Mouse (Mus musculus): ENCODE measurements around the gene Gm3259. TPM values are rescaled to one million over a fixed set of nuclear protein-coding genes. Genes with fewer than 3 reads are reported as not detected.
"Not testable (repeated sequence)": the region's sequence is repeated elsewhere in the genome, so short reads cannot be mapped to it uniquely, and the experiment has no call there.

Gm3259 gene
- not detected for total RNA-seq (2021)

- intact Hi-C loops (cut with DNase I); DNase-seq (ENCODE audit: low spot score): not testable (repeated sequence)
These were observed at the start of gene Gm3259 for GRCm38 (mm10) chr5:95305611-95306010. Gene Gm3259, plus strand, starts transcription at chr5:95305911.

- DNase-seq (ENCODE audit: low spot score); intact Hi-C loops (cut with DNase I): not testable (repeated sequence)
These were observed 33.0 kb upstream of the Gm3259 start, which contains the start of gene Gm10424 for GRCm38 (mm10) chr5:95272668-95273067. Gene Gm10424, minus strand, starts transcription at chr5:95272768.

Other genes with a start within 250 kb of the Gm3259 start
- gene Gm7942, start 199.0 kb upstream of the Gm3259 start, total RNA-seq (2021) = not detected
- gene Gm16513, start 123.3 kb upstream of the Gm3259 start, total RNA-seq (2021) = not detected
- not detected for gene Gm10424, start 33.1 kb upstream of the Gm3259 start, total RNA-seq (2021)
- gene D5Ertd577e, start 150.9 kb downstream of the Gm3259 start, total RNA-seq (2021) = not detected
- gene Gm3286, start 204.8 kb downstream of the Gm3259 start, total RNA-seq (2021) = not detected

Data from heart, postnatal 25 days (tissue).